Mouse (Mus musculus) hindbrain, embryonic 11.5 days (tissue): ENCODE results near the gene Pald1. TPM values are rescaled to one million over a fixed set of nuclear protein-coding genes. Genes with fewer than 3 reads are reported as not detected.

Experiments
- ATAC-seq: fragments of 200-750 bp; cut with Nextera tagmentation; 2 replicates; pipeline ENCODE4 v1.8.0; 2017; ENCODE audit warnings: mild to moderate bottlenecking, moderate TSS enrichment, moderate library complexity; ENCODE audit not compliant: low FRiP score
- DNase-seq: peaks from one replicate; pipeline ENCODE4 v3.0.0-alpha.2; 2015; ENCODE audit warnings: low spot score
- H3K27ac ChIP-seq: fragments of 300-500 bp; sonication (generic); 2 replicates; pipeline ENCODE4 v1.5.1; 2014; ENCODE audit warnings: mild to moderate bottlenecking, low read depth, low read length
- H3K27me3 ChIP-seq: fragments of 300-500 bp; sonication (generic); 2 replicates; pipeline ENCODE4 v1.6.1; 2014; ENCODE audit warnings: mild to moderate bottlenecking, low read length, moderate library complexity, mixed read lengths; ENCODE audit not compliant: control insufficient read depth, insufficient read depth
- H3K36me3 ChIP-seq: fragments of 300-500 bp; sonication (generic); 2 replicates; pipeline ENCODE4 v1.6.1; 2014; ENCODE audit warnings: mild to moderate bottlenecking, low read length, moderate library complexity, mixed read lengths; ENCODE audit not compliant: control insufficient read depth, insufficient read depth
- H3K4me1 ChIP-seq: fragments of 300-500 bp; sonication (generic); replicated peaks from 2 replicates; pipeline ENCODE4 v1.6.1; 2014; ENCODE audit warnings: low read length, mixed read lengths; ENCODE audit not compliant: control insufficient read depth, insufficient read depth
- H3K4me2 ChIP-seq: fragments of 300-500 bp; sonication (generic); replicated peaks from 2 replicates; pipeline ENCODE4 v1.6.1; 2014; ENCODE audit warnings: mild to moderate bottlenecking, low read depth, low read length
- H3K4me3 ChIP-seq: fragments of 300-500 bp; sonication (generic); 2 replicates; pipeline ENCODE4 v1.5.1; 2014; ENCODE audit warnings: low read depth, low read length
- H3K9ac ChIP-seq: fragments of 300-500 bp; sonication (generic); 2 replicates; pipeline ENCODE4 v1.6.1; 2014; ENCODE audit warnings: low read depth, low read length
- H3K9me3 ChIP-seq: fragments of 300-500 bp; sonication (generic); 2 replicates; pipeline ENCODE4 v1.6.1; 2016; ENCODE audit warnings: low read length; ENCODE audit not compliant: control insufficient read depth
- WGBS: fragments of 180-500 bp; shearing (Covaris S2); extraction: QIAGEN DNeasy Blood & Tissue Kit; methylation state at CpG from one replicate; pipeline ENCODE4 v1.1.7; 2014; 5-methylcytosine and 5-hydroxymethylcytosine counted together
- polyA plus RNA-seq: library from polyadenylated mRNA; unstranded; fragments of >200 nt; fragmentation: Nextera tagmentation; extraction: Ambion mirVana; gene quantifications from 2 replicates; pipeline ENCODE4 v1.2.1, GENCODE M21; 2014

Pald1 gene
- polyA plus RNA-seq, 1 experiment from 2014 or later = 13.6 TPM

- 26% methylated on average over 9 of the region's 9 CpGs for WGBS
- Histone ChIP-seq H3K36me3 (no peaks in the 10 kb centered on the region), H3K4me3 (no peak overlapping the region), H3K9ac (no peak overlapping the region), H3K4me1 (no peaks in the 10 kb centered on the region; the same call in 1 of the 2 replicates), H3K27ac (no peak overlapping the region), H3K9me3 (no peaks in the 10 kb centered on the region), H3K4me2 (no peak overlapping the region; the same call in 1 of the 2 replicates), H3K27me3 (no peaks in the 10 kb centered on the region)
- no peak for ATAC-seq
- DNase-seq = no peak
These were observed 11.3 kb upstream of the Pald1 start for GRCm38 (mm10) chr10:61394476-61395136.

DNA sequence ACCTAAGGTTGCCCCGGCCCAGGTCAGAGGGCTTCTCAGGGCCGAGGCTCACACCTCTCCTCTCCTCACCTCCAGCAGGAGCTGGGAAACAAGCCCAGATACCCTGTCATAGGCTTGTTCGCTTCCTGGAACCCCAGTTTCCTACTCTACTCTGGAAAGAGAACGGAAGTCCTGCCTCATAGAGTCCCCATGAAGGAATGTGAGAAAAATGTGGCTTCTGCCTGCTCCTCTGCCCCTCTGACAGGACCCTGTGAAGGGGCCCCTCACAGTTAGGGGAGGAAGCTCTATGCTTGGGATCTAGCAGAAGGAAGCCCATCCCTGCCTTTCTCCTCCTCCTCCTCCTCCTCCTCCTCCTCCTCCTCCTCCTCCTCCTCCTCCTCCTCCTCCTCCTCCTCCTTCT, 9.3 kb upstream of the Pald1 start:
- H3K4me3 ChIP-seq = no peak overlapping the region
- ATAC-seq (no peak), DNase-seq (no peak)
- H3K36me3 ChIP-seq = no peaks in the 10 kb centered on the region
- no peaks in the 10 kb centered on the region for H3K9me3 ChIP-seq
- no peak overlapping the region for H3K27ac ChIP-seq
- no peak overlapping the region for H3K4me2 ChIP-seq
- 54% methylated on average over 4 of the region's 4 CpGs for WGBS
- H3K4me1 ChIP-seq = peaks cover 3% of the 10 kb centered on the region
- H3K9ac ChIP-seq = no peak overlapping the region
- no peaks in the 10 kb centered on the region for H3K27me3 ChIP-seq

DNA sequence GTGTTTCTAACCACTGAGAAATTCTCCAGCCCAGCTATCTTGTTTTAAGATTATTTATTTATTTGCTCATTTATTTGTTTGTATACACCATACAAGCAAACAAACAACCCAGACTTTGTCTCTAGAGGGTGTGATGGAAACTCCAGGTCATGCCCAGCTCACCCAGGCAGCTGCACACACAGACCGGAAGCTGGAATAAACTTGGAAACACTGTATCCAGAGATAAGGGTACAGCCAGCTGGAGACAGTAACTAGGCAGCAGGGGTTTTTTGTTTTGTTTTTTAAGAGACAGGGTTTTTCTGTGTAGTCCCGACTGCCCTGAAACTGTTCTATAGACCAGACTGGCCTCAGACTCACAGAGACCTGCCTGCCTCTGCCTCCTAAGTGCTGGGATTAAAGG, 6.8 kb upstream of the Pald1 start:
- Histone ChIP-seq H3K4me2 (no peak overlapping the region), H3K4me1 (peaks cover 3% of the 10 kb centered on the region), H3K9me3 (no peaks in the 10 kb centered on the region), H3K27ac (no peak overlapping the region), H3K36me3 (no peaks in the 10 kb centered on the region), H3K27me3 (no peaks in the 10 kb centered on the region), H3K4me3 (no peak overlapping the region), H3K9ac (no peak overlapping the region)
- ATAC-seq = no peak
- WGBS = 79% methylated on average over 2 of the region's 2 CpGs
- DNase-seq = no peak

- 26% methylated on average over 5 of the region's 5 CpGs for WGBS
- H3K9ac ChIP-seq = no peak overlapping the region
- peak; percentile 65 for ATAC-seq
- peaks cover 3% of the 10 kb centered on the region; the same call in 1 of the 2 replicates for H3K4me1 ChIP-seq
- 0 out of 2 replicates have a peak overlapping the region, but pooled peaks have one; percentile 31 for H3K27ac ChIP-seq
- H3K27me3 ChIP-seq = no peaks in the 10 kb centered on the region; the same call in 1 of the 2 replicates
- peak; percentile 39 for DNase-seq
- no peak overlapping the region for H3K4me3 ChIP-seq
- H3K9me3 ChIP-seq = no peaks in the 10 kb centered on the region
- no peak overlapping the region for H3K4me2 ChIP-seq
- H3K36me3 ChIP-seq = no peaks in the 10 kb centered on the region
These were observed 5.7 kb upstream of the Pald1 start for GRCm38 (mm10) chr10:61389020-61389419.

- Histone ChIP-seq H3K4me2 (no peak overlapping the region), H3K27me3 (no peaks in the 10 kb centered on the region; the same call in 1 of the 2 replicates), H3K9me3 (no peaks in the 10 kb centered on the region), H3K36me3 (no peaks in the 10 kb centered on the region), H3K4me3 (no peak overlapping the region), H3K9ac (no peak overlapping the region), H3K27ac (no peak overlapping the region), H3K4me1 (peaks cover 8% of the 10 kb centered on the region)
- DNase-seq (no peak), ATAC-seq (no peak)
- WGBS = 76% methylated on average over 6 of the region's 6 CpGs
These were observed 3.0 kb upstream of the Pald1 start for GRCm38 (mm10) chr10:61386284-61386683.

GRCm38 (mm10) chr10:61385174-61385573, 1.8 kb upstream of the Pald1 start:
- WGBS = 76% methylated on average over 6 of the region's 6 CpGs
- Histone ChIP-seq H3K4me2 (no peak overlapping the region), H3K4me3 (no peak overlapping the region), H3K27me3 (peaks cover 2% of the 10 kb centered on the region; the same call in 1 of the 2 replicates), H3K9ac (no peak overlapping the region), H3K4me1 (peaks cover 8% of the 10 kb centered on the region), H3K36me3 (no peaks in the 10 kb centered on the region), H3K27ac (no peak overlapping the region), H3K9me3 (no peaks in the 10 kb centered on the region)
- ATAC-seq (no peak), DNase-seq (no peak)

- Histone ChIP-seq H3K27me3 (peaks cover 2% of the 10 kb centered on the region; the same call in 1 of the 2 replicates), H3K27ac (no peak overlapping the region), H3K9ac (peak overlapping the region; percentile 76), H3K4me2 (peak overlapping the region; percentile 78), H3K9me3 (no peaks in the 10 kb centered on the region), H3K36me3 (no peaks in the 10 kb centered on the region), H3K4me1 (peaks cover 4% of the 10 kb centered on the region; the same call in 1 of the 2 replicates), H3K4me3 (peak overlapping the region; percentile 53)
- ATAC-seq (peak; percentile 18), DNase-seq (no peak)
- WGBS = 3% methylated on average over 11 of the region's 11 CpGs
These were observed 351 bp upstream of the Pald1 start for GRCm38 (mm10) chr10:61383715-61384047.

- ATAC-seq (peak; percentile 39), DNase-seq (peak; percentile 41)
- peaks cover 4% of the 10 kb centered on the region; the same call in 1 of the 2 replicates for H3K4me1 ChIP-seq
- no peaks in the 10 kb centered on the region for H3K9me3 ChIP-seq
- H3K27ac ChIP-seq = no peak overlapping the region
- H3K9ac ChIP-seq = 0 out of 2 replicates have a peak overlapping the region, but pooled peaks have one; percentile 15
- H3K4me3 ChIP-seq = peak overlapping the region; percentile 53
- under 1% methylated on average over 8 of the region's 8 CpGs for WGBS
- H3K4me2 ChIP-seq = peak overlapping the region; percentile 78
- H3K36me3 ChIP-seq = no peaks in the 10 kb centered on the region
- peaks cover 2% of the 10 kb centered on the region; the same call in 1 of the 2 replicates for H3K27me3 ChIP-seq
These were observed 1.0 kb downstream of the Pald1 start for GRCm38 (mm10) chr10:61382281-61382731.

- ATAC-seq (no peak), DNase-seq (no peak)
- WGBS = 9% methylated on average over 8 of the region's 8 CpGs
- Histone ChIP-seq H3K9ac (0 out of 2 replicates have a peak overlapping the region, but pooled peaks have one; percentile 15), H3K4me3 (peak overlapping the region; percentile 53), H3K27ac (no peak overlapping the region), H3K9me3 (no peaks in the 10 kb centered on the region), H3K36me3 (no peaks in the 10 kb centered on the region), H3K4me1 (peaks cover 4% of the 10 kb centered on the region; the same call in 1 of the 2 replicates), H3K4me2 (peak overlapping the region; percentile 78), H3K27me3 (peaks cover 2% of the 10 kb centered on the region; the same call in 1 of the 2 replicates)
These were observed 1.5 kb downstream of the Pald1 start for GRCm38 (mm10) chr10:61381823-61382222.
